Mouse (Mus musculus) intestine, embryonic 14.5 days (tissue): ENCODE measurements around the gene H13. TPM values are rescaled to one million over a fixed set of nuclear protein-coding genes. Genes with fewer than 3 reads are reported as not detected.

Source experiments
- ATAC-seq: fragments of 200-750 bp; cut with Nextera tagmentation; replicated peaks from 2 replicates; pipeline ENCODE4 v1.8.0; 2017; ENCODE audit warnings: low read depth, moderate number of reproducible peaks, moderate TSS enrichment, moderate library complexity; ENCODE audit not compliant: low FRiP score, low TSS enrichment
- DNase-seq: peaks from one replicate; pipeline ENCODE4 v3.0.0-alpha.2; 2018; ENCODE audit warnings: low spot score
- H3K27ac ChIP-seq: fragments of 300-500 bp; sonication (generic); 2 replicates; pipeline ENCODE4 v1.5.1; 2014; ENCODE audit warnings: low read depth, mild to moderate bottlenecking, control low read depth
- H3K27me3 ChIP-seq: fragments of 300-500 bp; sonication (generic); replicated peaks from 2 replicates; pipeline ENCODE4 v1.6.1; 2014; ENCODE audit warnings: low read length, control low read depth; ENCODE audit not compliant: control insufficient read depth, insufficient read depth
- H3K36me3 ChIP-seq: fragments of 300-500 bp; sonication (generic); 2 replicates; pipeline ENCODE4 v1.6.1; 2014; ENCODE audit warnings: low read length, control low read depth; ENCODE audit not compliant: control insufficient read depth, insufficient read depth
- H3K4me1 ChIP-seq: fragments of 300-500 bp; sonication (generic); replicated peaks from 2 replicates; pipeline ENCODE4 v1.6.1; 2014; ENCODE audit warnings: low read length, control low read depth, mixed read lengths; ENCODE audit not compliant: control insufficient read depth, insufficient read depth
- H3K4me2 ChIP-seq: fragments of 300-500 bp; sonication (generic); 2 replicates; pipeline ENCODE4 v1.6.1; 2014; ENCODE audit warnings: low read length
- H3K4me3 ChIP-seq: fragments of 300-500 bp; sonication (generic); 2 replicates; pipeline ENCODE4 v1.5.1; 2014; ENCODE audit warnings: low read depth, low read length, control low read depth, mixed read lengths
- H3K9ac ChIP-seq: fragments of 300-500 bp; sonication (generic); 2 replicates; pipeline ENCODE4 v1.6.1; 2014; ENCODE audit warnings: mild to moderate bottlenecking, low read length
- H3K9me3 ChIP-seq: fragments of 300-500 bp; sonication (generic); 2 replicates; pipeline ENCODE4 v1.6.1; 2016; ENCODE audit warnings: low read length, control low read depth; ENCODE audit not compliant: control insufficient read depth
- WGBS: fragments of 180-500 bp; shearing (Covaris S2); extraction: QIAGEN DNeasy Blood & Tissue Kit; methylation state at CpG from one replicate; pipeline ENCODE4 v1.1.7; 2014; 5-methylcytosine and 5-hydroxymethylcytosine counted together
- polyA plus RNA-seq: library from polyadenylated mRNA; unstranded; fragments of >200 nt; fragmentation: Nextera tagmentation; extraction: Ambion mirVana; gene quantifications from 2 replicates; pipeline ENCODE4 v1.2.1, GENCODE M21; 2014

The H13 gene
- polyA plus RNA-seq, 1 experiment from 2014 or later, result 113 TPM

DNA sequence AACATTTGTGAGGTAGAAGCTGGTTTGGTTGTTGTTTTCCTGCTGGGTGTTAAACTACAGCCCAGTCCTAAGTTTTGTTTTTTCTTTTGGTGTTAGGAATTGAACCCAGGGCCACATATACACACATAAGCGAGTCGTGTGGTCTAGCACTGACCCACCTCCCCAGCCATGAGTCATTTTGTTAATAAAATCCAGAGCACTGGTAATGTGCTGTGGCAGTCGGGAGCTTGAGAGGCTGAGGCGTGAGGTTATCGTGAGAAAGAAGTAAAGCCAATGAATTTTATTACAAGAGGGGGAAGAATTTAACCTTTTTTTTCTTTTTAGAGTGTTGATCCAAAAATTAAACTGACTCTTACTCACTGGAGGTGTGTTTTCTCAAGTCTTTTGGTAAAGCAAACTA lies 13.8 kb downstream of the H13 start:
- H3K27me3 ChIP-seq, result no peaks in the 10 kb centered on the region
- H3K4me3 ChIP-seq, result no peak overlapping the region
- DNase-seq, result no peak
- H3K4me1 ChIP-seq, result no peaks in the 10 kb centered on the region; the same call in 1 of the 2 replicates
- H3K36me3 ChIP-seq, result peaks cover 99% of the 10 kb centered on the region
- H3K9ac ChIP-seq, result no peak overlapping the region
- peaks cover 12% of the 10 kb centered on the region; the same call in 1 of the 2 replicates for H3K9me3 ChIP-seq
- H3K4me2 ChIP-seq, result no peak overlapping the region
- H3K27ac ChIP-seq, result no peak overlapping the region
- ATAC-seq, result no peak
- 87% methylated on average over 5 of the region's 5 CpGs for WGBS

- peak overlapping the region; percentile 46 for H3K4me2 ChIP-seq
- no peak for DNase-seq
- no peaks in the 10 kb centered on the region for H3K27me3 ChIP-seq
- H3K36me3 ChIP-seq, result peaks cover 95% of the 10 kb centered on the region
- H3K9ac ChIP-seq, result 0 out of 2 replicates have a peak overlapping the region, but pooled peaks have one; percentile 25
- 63% methylated on average over 12 of the region's 12 CpGs for whole genome bisulfite sequencing
- H3K9me3 ChIP-seq, result peaks cover 12% of the 10 kb centered on the region; the same call in 1 of the 2 replicates
- H3K4me1 ChIP-seq, result no peaks in the 10 kb centered on the region; the same call in 1 of the 2 replicates
- peak overlapping the region; percentile 32 for H3K4me3 ChIP-seq
- peak overlapping the region; percentile 47; the same call in 1 of the 2 replicates for H3K27ac ChIP-seq
- ATAC-seq, result peak; percentile 9; the same call in 1 of the 2 replicates
These were observed 17.1 kb downstream of the H13 start for GRCm38 (mm10) chr2:152686399-152686798.

DNA sequence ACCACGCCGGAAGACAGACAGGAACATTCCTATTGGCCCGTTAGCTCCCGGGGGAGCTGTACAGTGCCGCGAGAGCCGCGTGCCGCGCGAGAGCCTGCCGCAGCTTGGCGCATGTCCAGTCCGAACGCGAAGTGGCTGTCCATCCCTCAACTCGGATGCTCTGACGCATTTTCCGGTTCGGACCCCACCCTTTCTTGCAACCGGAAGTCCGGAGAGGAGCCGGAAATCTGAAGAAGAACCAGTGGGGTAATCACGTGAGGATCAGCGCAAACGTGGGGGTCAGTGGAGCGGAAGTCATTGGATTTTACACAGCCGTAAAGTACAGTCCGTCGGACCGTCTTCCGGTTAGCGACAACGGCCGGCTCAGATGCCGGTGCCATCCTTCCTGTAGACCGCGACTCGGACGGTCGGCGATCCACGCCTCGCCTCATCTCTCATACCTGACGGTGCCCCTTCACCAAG lies 17.6 kb downstream of the H13 start, which contains the start of gene Mcts2:
Gene Mcts2 (plus strand): TSS at position 230 of the 462 bp plus-strand sequence.
- Histone ChIP-seq H3K9me3 (peaks cover 12% of the 10 kb centered on the region; the same call in 1 of the 2 replicates), H3K27ac (peak within 1 kb of the TSS; percentile 47; the same call in 1 of the 2 replicates), H3K4me2 (peak within 1 kb of the TSS; percentile 54), H3K36me3 (peaks cover 90% of the 10 kb centered on the region), H3K4me3 (peak within 1 kb of the TSS; percentile 32), H3K4me1 (no peaks in the 10 kb centered on the region; the same call in 1 of the 2 replicates), H3K27me3 (no peaks in the 10 kb centered on the region), H3K9ac (peak within 1 kb of the TSS; percentile 25)
- 52% methylated on average over 45 of the region's 45 CpGs for WGBS
- DNase-seq (peak; percentile 89), ATAC-seq (peak; percentile 95)

DNA sequence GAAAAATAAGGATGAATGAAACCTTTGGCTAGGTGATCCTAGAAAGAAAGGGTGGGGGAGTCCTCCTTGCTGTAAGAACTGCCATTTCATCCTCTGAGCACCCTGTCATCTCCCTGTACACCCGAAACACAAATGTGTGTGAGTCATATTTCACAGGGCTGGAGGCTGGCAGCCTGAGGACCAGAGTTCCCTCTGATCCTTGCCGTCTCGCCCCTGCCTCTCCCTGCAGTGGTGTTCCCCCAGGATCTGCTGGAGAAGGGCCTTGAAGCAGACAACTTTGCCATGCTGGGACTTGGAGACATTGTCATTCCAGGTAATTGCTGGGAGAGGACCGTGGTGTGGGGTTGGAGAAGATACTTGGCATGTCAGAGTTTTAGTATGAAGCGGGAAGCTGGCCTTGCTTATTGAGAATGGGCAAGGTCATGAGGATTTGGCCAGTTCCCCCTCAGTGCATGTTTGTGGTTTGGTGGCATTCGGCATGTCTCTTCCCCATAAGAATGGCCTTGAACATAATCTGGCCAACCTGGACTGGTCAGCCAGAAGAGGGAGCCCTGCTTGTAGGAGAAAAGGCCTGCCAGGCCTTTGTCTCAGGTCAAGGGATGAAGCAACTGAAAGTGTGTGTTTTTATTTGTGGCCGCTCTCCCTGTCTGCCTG lies 22.4 kb downstream of the H13 start:
- ATAC-seq, result no peak
- H3K9ac ChIP-seq, result no peak overlapping the region
- 75% methylated on average over 7 of the region's 7 CpGs for WGBS
- no peaks in the 10 kb centered on the region for H3K27me3 ChIP-seq
- peaks cover 67% of the 10 kb centered on the region for H3K36me3 ChIP-seq
- no peak overlapping the region for H3K27ac ChIP-seq
- no peak overlapping the region for H3K4me2 ChIP-seq
- peaks cover 4% of the 10 kb centered on the region; the same call in 1 of the 2 replicates for H3K9me3 ChIP-seq
- H3K4me1 ChIP-seq, result peaks cover 3% of the 10 kb centered on the region; the same call in 1 of the 2 replicates
- no peak overlapping the region for H3K4me3 ChIP-seq
- DNase-seq, result no peak

- Histone ChIP-seq H3K27me3 (no peaks in the 10 kb centered on the region), H3K27ac (peak overlapping the region; percentile 35; the same call in 1 of the 2 replicates), H3K4me1 (peaks cover 3% of the 10 kb centered on the region; the same call in 1 of the 2 replicates), H3K4me2 (peak overlapping the region; percentile 40), H3K9ac (peak overlapping the region; percentile 11; the same call in 1 of the 2 replicates), H3K36me3 (peaks cover 62% of the 10 kb centered on the region), H3K9me3 (no peaks in the 10 kb centered on the region), H3K4me3 (no peak overlapping the region)
- peak; percentile 86 for DNase-seq
- ATAC-seq, result 0 out of 2 replicates have a peak, but pooled peaks have one; percentile 24
- 15% methylated on average over 9 of the region's 9 CpGs for WGBS
These were observed 24.0 kb downstream of the H13 start for GRCm38 (mm10) chr2:152693233-152693632.

DNA sequence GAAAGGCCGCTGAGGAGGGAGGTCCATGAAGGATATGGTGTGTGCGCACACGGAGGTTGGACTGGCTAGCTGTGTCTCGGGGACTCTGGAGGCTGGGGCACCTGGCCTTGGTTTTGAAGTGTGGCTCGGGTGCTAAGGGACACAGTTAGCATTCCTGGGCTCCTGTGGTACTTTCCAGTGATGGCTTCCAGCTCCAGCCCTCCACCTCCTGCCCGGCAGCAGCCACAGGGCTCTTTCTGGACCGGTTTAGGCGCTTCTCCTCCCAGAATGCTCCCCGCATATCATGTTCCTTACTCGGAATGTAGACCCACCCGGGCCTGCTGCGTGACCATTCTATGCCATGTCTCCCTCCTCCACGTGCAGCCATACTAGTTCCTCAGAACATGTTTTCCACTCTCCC lies 24.5 kb downstream of the H13 start:
- H3K36me3 ChIP-seq, result peaks cover 62% of the 10 kb centered on the region
- peak overlapping the region; percentile 35; the same call in 1 of the 2 replicates for H3K27ac ChIP-seq
- no peak overlapping the region; the same call in 1 of the 2 replicates for H3K9ac ChIP-seq

GRCm38 (mm10) chr2:152694708-152695107 lies 25.4 kb downstream of the H13 start:
- Histone ChIP-seq H3K9ac (no peak overlapping the region), H3K36me3 (peaks cover 61% of the 10 kb centered on the region), H3K4me3 (no peak overlapping the region), H3K9me3 (no peaks in the 10 kb centered on the region), H3K27ac (no peak overlapping the region), H3K4me2 (no peak overlapping the region), H3K27me3 (no peaks in the 10 kb centered on the region), H3K4me1 (peaks cover 3% of the 10 kb centered on the region; the same call in 1 of the 2 replicates)
- DNase-seq (no peak), ATAC-seq (no peak)
- 71% methylated on average over 7 of the region's 7 CpGs for WGBS

More for the DNA sequence above, 24.5 kb downstream of the H13 start:
- DNase-seq (no peak), ATAC-seq (no peak)
- Histone ChIP-seq H3K4me2 (peak overlapping the region; percentile 40), H3K4me3 (no peak overlapping the region), H3K9me3 (no peaks in the 10 kb centered on the region), H3K4me1 (peaks cover 3% of the 10 kb centered on the region; the same call in 1 of the 2 replicates), H3K27me3 (no peaks in the 10 kb centered on the region)
- WGBS, result 87% methylated on average over 13 of the region's 13 CpGs

DNA sequence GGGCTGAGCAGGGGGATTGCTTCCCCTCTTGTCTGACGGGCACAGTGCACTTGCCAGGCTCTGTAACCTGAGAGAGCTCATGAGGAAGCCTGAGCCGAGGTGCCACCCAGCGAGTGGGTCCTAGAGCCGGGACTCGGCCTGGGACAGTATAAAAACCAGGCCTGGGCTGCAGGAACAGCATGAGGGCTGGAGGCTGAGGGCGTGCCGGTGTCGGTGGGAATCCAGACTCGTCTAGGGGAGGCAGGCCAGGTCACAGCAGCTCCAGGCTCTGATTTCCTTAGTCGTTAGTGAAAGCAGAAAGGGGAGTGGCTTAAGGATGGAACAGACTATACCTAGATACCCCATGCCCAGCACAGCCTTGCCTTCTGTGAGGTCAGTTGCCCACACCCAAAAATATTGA lies 26.8 kb downstream of the H13 start:
- H3K4me3 ChIP-seq, result no peak overlapping the region
- H3K9me3 ChIP-seq, result no peaks in the 10 kb centered on the region
- WGBS, result 65% methylated on average over 10 of the region's 10 CpGs
- peak overlapping the region; percentile 74; the same call in 1 of the 2 replicates for H3K27ac ChIP-seq
- no peak overlapping the region for H3K4me2 ChIP-seq
- no peaks in the 10 kb centered on the region for H3K27me3 ChIP-seq
- peaks cover 62% of the 10 kb centered on the region for H3K36me3 ChIP-seq
- H3K9ac ChIP-seq, result peak overlapping the region; percentile 55
- no peak for DNase-seq
- ATAC-seq, result no peak
- H3K4me1 ChIP-seq, result peaks cover 3% of the 10 kb centered on the region; the same call in 1 of the 2 replicates
